Mouse (Mus musculus) heart, adult 10 weeks (tissue): Measurements from ENCODE around the gene Ptpru. TPM values are rescaled to one million over a fixed set of nuclear protein-coding genes. Genes with fewer than 3 reads are reported as not detected.

Experiments used
- polyA plus RNA-seq: library from polyadenylated mRNA; stranded (reverse); fragments of 350-450 nt; fragmentation: Illumina TruSeq; extraction: RNeasy Lipid Tissue Mini Kit (QIAGEN cat#74804); gene quantifications from one replicate; pipeline ENCODE4 v1.2.3, GENCODE M21; 2014; ENCODE audit warnings: low read depth, low replicate concordance

Ptpru gene
- polyA plus RNA-seq, result 3.4 TPM

DNA sequence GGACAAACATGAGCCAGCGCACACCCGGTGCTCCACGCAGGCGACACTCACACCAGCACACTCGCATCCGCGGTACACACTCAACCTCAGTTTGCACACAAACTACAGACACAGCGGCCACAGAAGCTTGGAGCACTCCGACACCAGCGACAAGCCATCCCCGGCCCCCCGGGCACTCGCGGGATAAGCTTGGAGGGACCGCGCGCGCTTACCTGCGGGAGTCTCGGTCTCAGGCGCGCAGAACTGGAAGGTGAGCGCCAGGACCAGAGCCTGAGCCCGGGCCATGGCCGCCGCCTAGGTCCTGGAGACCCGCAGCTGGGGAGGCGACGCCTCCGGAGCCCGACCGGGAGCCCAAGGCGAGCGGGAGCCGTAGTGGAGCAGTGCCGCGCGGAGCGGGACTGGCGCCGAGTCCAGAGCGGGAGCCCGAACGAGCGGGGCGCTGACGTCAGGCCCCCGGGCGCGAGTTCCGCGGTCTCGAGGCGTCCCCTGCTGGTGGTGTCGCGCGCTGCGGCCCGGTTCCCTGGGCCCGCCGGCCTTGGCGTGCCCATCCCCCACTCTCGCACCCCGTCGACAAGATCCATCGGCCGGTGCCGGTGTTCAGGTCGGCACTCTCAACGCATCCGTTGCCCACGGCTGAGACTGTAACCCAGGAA lies at the start of gene Ptpru:
TSS of gene Ptpru (minus strand) at position 417 of the 653 bp plus-strand sequence.

DNA sequence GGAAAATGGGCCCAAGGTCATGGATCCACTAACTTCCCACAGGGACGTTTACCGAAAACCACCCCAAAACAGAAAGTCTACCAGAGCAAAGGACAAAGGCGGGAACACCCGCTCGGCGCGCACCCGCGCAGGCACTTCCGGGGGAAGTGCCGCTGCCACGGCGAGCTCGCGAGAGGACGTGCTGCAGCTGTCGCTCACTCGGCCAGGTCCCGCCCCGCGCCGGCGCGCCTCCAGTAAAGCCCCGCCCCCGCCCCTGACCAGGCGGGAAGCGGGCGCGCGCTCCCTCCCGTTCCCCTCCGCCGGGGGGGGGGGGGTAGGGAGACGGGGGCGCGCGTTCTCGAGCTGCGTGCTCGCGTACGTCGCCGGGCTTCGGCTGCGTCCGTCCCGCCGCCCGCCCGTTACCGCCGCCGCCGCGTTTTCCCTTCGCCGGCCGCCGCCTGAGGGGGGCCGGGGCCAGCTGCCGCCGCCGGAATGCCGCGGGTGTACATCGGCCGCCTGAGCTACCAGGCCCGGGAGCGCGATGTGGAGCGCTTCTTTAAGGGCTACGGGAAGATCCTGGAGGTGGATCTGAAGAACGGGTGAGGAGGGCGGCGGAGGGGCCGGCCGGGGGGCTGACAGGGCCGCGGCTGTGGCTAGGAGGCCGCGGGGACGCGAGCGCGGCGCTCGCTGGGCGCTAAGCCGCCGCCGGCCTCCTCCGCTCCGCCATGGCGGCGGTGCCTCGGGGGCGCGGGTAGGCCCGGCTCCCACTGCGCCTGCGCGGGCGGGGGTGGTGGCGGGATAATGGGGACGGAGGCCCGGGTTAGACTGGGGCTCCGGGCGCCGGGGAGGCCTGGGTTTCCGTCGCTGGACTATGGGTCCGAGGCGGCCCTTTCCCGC lies 35.4 kb upstream of the Ptpru start, which contains the start of gene Srsf4:
TSS of gene Srsf4 (plus strand) at position 325 of the 876 bp plus-strand sequence.

GRCm38 (mm10) chr4:131843290-131843743 lies 5.2 kb upstream of the Ptpru start, which contains the start of gene Mecr:
Gene Mecr, plus strand, starts transcription at chr4:131843470.

Other genes starting within 250 kb of the Ptpru start
- 33.2 TPM for gene Mecr, start 5.2 kb upstream of the Ptpru start, polyA plus RNA-seq
- 33.1 TPM for gene Srsf4, start 35.3 kb upstream of the Ptpru start, polyA plus RNA-seq
- 5.4 TPM for gene Tmem200b, start 83.5 kb upstream of the Ptpru start, polyA plus RNA-seq
- gene Gm10300, start 236.4 kb upstream of the Ptpru start, polyA plus RNA-seq, result not detected
- 80.6 TPM for gene Epb41, start 237.0 kb upstream of the Ptpru start, polyA plus RNA-seq